In genomic region chr13:93191831-93192645, GRCm38 (mm10) we compare ENCODE assay signal across 1 mouse cellular context.
A peak's percentile ranks its signal among the peaks of the same experiment; 100 is the strongest.
TF ChIP-seq lines count a peak whose summit lies in the region.

TSS of gene Tent2 (minus strand) at chr13:93192385.

TF ChIP-seq in CH12.LX, 34 proteins besides CTCF, POLR2A, EP300 and RAD21 (continued from another document):
- TF ChIP-seq UBTF (IDR thresholded peaks at IDR 0.05; ENCODE audit: low read depth, low read length) (no peak; the same call in 1 of the 2 replicates), MXI1 (IDR thresholded peaks at IDR 0.05; ENCODE audit: low read depth, low read length) (peak; percentile 75), NELFE (IDR thresholded peaks at IDR 0.05; ENCODE audit: low read depth, low read length) (peak; percentile 89), JUN (IDR thresholded peaks at IDR 0.05; ENCODE audit: insufficient read depth, low read depth, low read length) (no peak), KAT2A (IDR thresholded peaks at IDR 0.05; ENCODE audit: insufficient replicate concordance, low read length) (peak; percentile 96), ZC3H11A (IDR thresholded peaks at IDR 0.05; ENCODE audit: low read depth, low read length) (no peak), ETS1 (conservative IDR thresholded peaks at IDR 0.05; ENCODE audit: low read depth, low read length) (peak; percentile 44), NRF1 (IDR thresholded peaks at IDR 0.05; ENCODE audit: low read depth, low read length) (peak; percentile 97), USF1 (IDR thresholded peaks at IDR 0.05; ENCODE audit: low read depth, low read length) (no peak; the same call in 1 of the 2 replicates), MAFK (IDR thresholded peaks at IDR 0.05; ENCODE audit: insufficient replicate concordance, low read length) (no peak), MEF2A (IDR thresholded peaks at IDR 0.05; ENCODE audit: borderline replicate concordance, low read depth, low read length) (peak; percentile 70), HCFC1 (IDR thresholded peaks at IDR 0.05; ENCODE audit: low read depth, low read length) (peak; percentile 96)
